Mouse (Mus musculus): ENCODE measurements around the gene Flt1.
"Not testable (repeated sequence)": the region's sequence is repeated elsewhere in the genome, so short reads cannot be mapped to it uniquely, and the experiment has no call there.

The Flt1 gene

GRCm38 (mm10) chr5:147659909-147660308 lies 65.9 kb downstream of the Flt1 start:
- no peak for DNase-seq

- DNase-seq = peak; percentile 73
These were observed 67.6 kb downstream of the Flt1 start for GRCm38 (mm10) chr5:147657882-147658855.

- no peak for DNase-seq
These were observed 70.0 kb downstream of the Flt1 start for GRCm38 (mm10) chr5:147655761-147656160.

- DNase-seq = no peak
These were observed 74.6 kb downstream of the Flt1 start for GRCm38 (mm10) chr5:147651233-147651632.

- peak; percentile 17 for DNase-seq
These were observed 79.4 kb downstream of the Flt1 start for GRCm38 (mm10) chr5:147646351-147646929.

GRCm38 (mm10) chr5:147645001-147645645 lies 80.7 kb downstream of the Flt1 start:
- peak; percentile 93 for DNase-seq

- peak; percentile 30 for DNase-seq
These were observed 84.4 kb downstream of the Flt1 start for GRCm38 (mm10) chr5:147641452-147641851.

- DNase-seq = no peak
These were observed 85.9 kb downstream of the Flt1 start for GRCm38 (mm10) chr5:147639940-147640339.

- DNase-seq = no peak
These were observed 89.1 kb downstream of the Flt1 start for GRCm38 (mm10) chr5:147636676-147637075.

- DNase-seq = no peak
These were observed 89.9 kb downstream of the Flt1 start for GRCm38 (mm10) chr5:147635883-147636282.

GRCm38 (mm10) chr5:147634016-147634415 lies 91.8 kb downstream of the Flt1 start:
- no peak for DNase-seq

- no peak for DNase-seq
These were observed 93.1 kb downstream of the Flt1 start for GRCm38 (mm10) chr5:147632716-147633115.

- DNase-seq = peak; percentile 50
These were observed 95.2 kb downstream of the Flt1 start for GRCm38 (mm10) chr5:147630426-147631290.

GRCm38 (mm10) chr5:147626944-147627343 lies 98.9 kb downstream of the Flt1 start:
- no peak for DNase-seq

GRCm38 (mm10) chr5:147623747-147624146 lies 102.1 kb downstream of the Flt1 start:
- no peak for DNase-seq

GRCm38 (mm10) chr5:147620178-147620577 lies 105.6 kb downstream of the Flt1 start:
- DNase-seq = peak; percentile 30

GRCm38 (mm10) chr5:147618243-147618642 lies 107.6 kb downstream of the Flt1 start:
- DNase-seq = peak; percentile 52

GRCm38 (mm10) chr5:147616450-147616849 lies 109.4 kb downstream of the Flt1 start:
- no peak for DNase-seq

GRCm38 (mm10) chr5:147614659-147615058 lies 111.2 kb downstream of the Flt1 start:
- no peak for DNase-seq

GRCm38 (mm10) chr5:147611348-147611747 lies 114.5 kb downstream of the Flt1 start:
- not testable (repeated sequence) for DNase-seq

- peak; percentile 54 for DNase-seq
These were observed 118.4 kb downstream of the Flt1 start for GRCm38 (mm10) chr5:147607256-147607975.

GRCm38 (mm10) chr5:147606751-147607150 lies 119.1 kb downstream of the Flt1 start:
- peak; percentile 51 for DNase-seq

Measured in kidney, postnatal 14 days (tissue).